Mouse (Mus musculus): ENCODE data around the gene Aloxe3.
A peak's percentile ranks its signal among the peaks of the same experiment; 100 is the strongest.

GRCm38 (mm10) chr11:69150444-69150843 is 24.7 kb downstream of the Aloxe3 start:
- no peak for TF ChIP-seq HCFC1 (IDR thresholded peaks at IDR 0.05; ENCODE audit: borderline replicate concordance, insufficient read depth, low read length)
- no peak for TF ChIP-seq CHD2 (IDR thresholded peaks at IDR 0.05; ENCODE audit: low read depth, low read length)
- no peak for TF ChIP-seq MAFK (IDR thresholded peaks at IDR 0.05; ENCODE audit: insufficient read depth, low read depth, low read length)
- peak; percentile 56; the same call in 1 of the 2 replicates for TF ChIP-seq ZNF384 (IDR thresholded peaks at IDR 0.05; ENCODE audit: low read depth, low read length)
- TF ChIP-seq ZC3H11A (IDR thresholded peaks at IDR 0.05; ENCODE audit: borderline replicate concordance, low read depth, low read length), result 0 out of 2 replicates have a peak, but pooled peaks have one; percentile 31

Data from ES-E14 (cell line).